Mouse (Mus musculus): ENCODE results near the gene C1qtnf2. TPM values are rescaled to one million over a fixed set of nuclear protein-coding genes. Genes with fewer than 3 reads are reported as not detected.

Gene C1qtnf2
- total and polyA plus RNA-seq, 3 experiments = not detected

DNA sequence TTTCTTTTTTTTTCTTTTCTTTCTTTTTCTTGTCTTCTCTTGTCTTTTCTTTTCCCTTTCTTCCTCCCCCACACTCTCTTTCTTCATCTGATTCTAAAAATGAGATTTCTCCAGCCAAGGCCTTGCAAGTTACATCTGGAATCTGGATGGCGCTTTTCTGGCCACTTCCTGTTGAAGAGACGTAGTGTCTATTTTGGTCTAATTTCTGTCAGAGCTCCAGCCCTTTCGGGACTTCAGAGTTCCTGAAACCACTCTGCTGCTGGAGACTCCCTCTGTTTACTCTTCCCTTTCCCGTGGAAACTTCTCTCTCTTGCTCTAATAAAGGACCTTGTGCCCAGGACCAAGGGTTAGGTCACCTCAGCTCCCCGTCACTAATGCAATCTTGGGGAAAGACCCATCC is 4.0 kb upstream of the C1qtnf2 start:
- DNase-seq (ENCODE audit: low read depth, low spot score) = no peak
- no peaks in the 10 kb centered on the region for H3K9me3 ChIP-seq (replicated peaks; ENCODE audit: insufficient read depth, low read length)
- H3K4me3 ChIP-seq (ENCODE audit: control insufficient read depth in 1 of 2, insufficient read depth in 1 of 2, low read depth in 2 of 2, low read length in 2 of 2) = no peak overlapping the region
- no peak overlapping the region for H3K27ac ChIP-seq (ENCODE audit: control insufficient read depth, low read depth, low read length)
- H3K36me3 ChIP-seq (ENCODE audit: control insufficient read depth in 1 of 2, insufficient read depth in 2 of 2, low read length in 2 of 2) = peaks cover 0 to 3% of the 10 kb centered on the region in 2 experiments; a peak in 1 of 4 replicates
- H3K27me3 ChIP-seq (ENCODE audit: control insufficient read depth in 1 of 2, insufficient read depth in 2 of 2, low read length in 2 of 2) = peaks cover 7 to 10% of the 10 kb centered on the region in 2 experiments; a peak in 3 of 4 replicates
- peaks cover 0 to 14% of the 10 kb centered on the region in 2 experiments; a peak in 2 of 4 replicates for H3K4me1 ChIP-seq (ENCODE audit: control insufficient read depth in 1 of 2, insufficient read depth in 2 of 2, low read length in 2 of 2)
- H3K9ac ChIP-seq (ENCODE audit: control insufficient read depth, low read depth, low read length, poor library complexity, severe bottlenecking) = no peak overlapping the region
- no peaks in the 10 kb centered on the region for H3K79me2 ChIP-seq (ENCODE audit: control insufficient read depth, insufficient read depth, low read length, poor library complexity)
- TF ChIP-seq JUND (IDR thresholded peaks at IDR 0.05; ENCODE audit: low read depth, low read length) (no peak), E2F4 (IDR thresholded peaks at IDR 0.05; ENCODE audit: borderline replicate concordance, low read depth, low read length) (no peak), RCOR1 (IDR thresholded peaks at IDR 0.05; ENCODE audit: low read depth, low read length) (no peak), TCF12 (IDR thresholded peaks at IDR 0.05; ENCODE audit: low read depth, low read length) (no peak), SIN3A (IDR thresholded peaks at IDR 0.05; ENCODE audit: low read length) (no peak)

GRCm38 (mm10) chr11:43470881-43471820 is 2.9 kb upstream of the C1qtnf2 start:
- peaks cover 0 to 14% of the 10 kb centered on the region in 2 experiments; a peak in 2 of 4 replicates for H3K4me1 ChIP-seq (ENCODE audit: control insufficient read depth in 1 of 2, insufficient read depth in 2 of 2, low read length in 2 of 2)
- TF ChIP-seq RCOR1 (IDR thresholded peaks at IDR 0.05; ENCODE audit: low read depth, low read length) = no peak
- no peak overlapping the region for H3K4me3 ChIP-seq (ENCODE audit: control insufficient read depth in 1 of 2, insufficient read depth in 1 of 2, low read depth in 2 of 2, low read length in 2 of 2)
- H3K27me3 ChIP-seq (ENCODE audit: control insufficient read depth in 1 of 2, insufficient read depth in 2 of 2, low read length in 2 of 2) = peaks cover 5 to 10% of the 10 kb centered on the region in 2 experiments; a peak in 3 of 4 replicates
- H3K36me3 ChIP-seq (ENCODE audit: control insufficient read depth in 1 of 2, insufficient read depth in 2 of 2, low read length in 2 of 2) = peaks cover 0 to 3% of the 10 kb centered on the region in 2 experiments; a peak in 1 of 4 replicates
- no peak overlapping the region for H3K27ac ChIP-seq (ENCODE audit: control insufficient read depth, low read depth, low read length)
- DNase-seq (ENCODE audit: low read depth, low spot score) = no peak
- H3K9ac ChIP-seq (ENCODE audit: control insufficient read depth, low read depth, low read length, poor library complexity, severe bottlenecking) = no peak overlapping the region
- H3K9me3 ChIP-seq (replicated peaks; ENCODE audit: insufficient read depth, low read length) = no peaks in the 10 kb centered on the region
- no peaks in the 10 kb centered on the region for H3K79me2 ChIP-seq (ENCODE audit: control insufficient read depth, insufficient read depth, low read length, poor library complexity)

DNA sequence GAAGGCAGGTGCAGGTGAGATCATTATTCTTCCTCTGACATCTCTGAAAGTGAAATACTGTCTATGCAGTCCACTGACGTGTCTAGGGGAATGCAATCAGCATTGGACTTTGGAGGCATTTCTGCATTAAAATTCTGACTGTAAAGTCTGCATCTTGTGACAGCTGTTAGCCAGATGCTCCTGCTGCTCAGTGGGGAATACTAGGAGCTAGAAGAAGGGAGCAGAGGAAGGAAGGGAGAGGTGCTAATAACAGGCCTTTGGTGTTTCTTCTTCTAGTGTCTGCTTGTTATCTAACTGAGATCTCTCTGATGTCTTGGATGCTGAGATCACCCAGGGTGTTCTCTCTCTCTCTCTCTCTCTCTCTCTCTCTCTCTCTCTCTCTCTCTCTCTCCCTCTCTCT is 961 bp upstream of the C1qtnf2 start:
- TF ChIP-seq TCF12 (IDR thresholded peaks at IDR 0.05; ENCODE audit: low read depth, low read length) (no peak), MAZ (IDR thresholded peaks at IDR 0.05; ENCODE audit: low read depth, low read length) (no peak), ZMIZ1 (IDR thresholded peaks at IDR 0.05; ENCODE audit: low read depth, low read length) (no peak), MAFK (IDR thresholded peaks at IDR 0.05; ENCODE audit: borderline replicate concordance, low read depth, low read length) (no peak), ELF1 (IDR thresholded peaks at IDR 0.05; ENCODE audit: low read depth, low read length) (no peak), RCOR1 (IDR thresholded peaks at IDR 0.05; ENCODE audit: low read depth, low read length) (no peak), MAX (IDR thresholded peaks at IDR 0.05; ENCODE audit: low read length) (no peak), E2F4 (IDR thresholded peaks at IDR 0.05; ENCODE audit: borderline replicate concordance, low read depth, low read length) (no peak), POLR2AphosphoS2 (IDR thresholded peaks at IDR 0.05; ENCODE audit: low read length) (no peak), MYC (IDR thresholded peaks at IDR 0.05; ENCODE audit: low read depth, low read length) (no peak), HCFC1 (IDR thresholded peaks at IDR 0.05; ENCODE audit: low read depth, low read length) (no peak), NELFE (IDR thresholded peaks at IDR 0.05; ENCODE audit: low read depth, low read length) (no peak), TAL1 (IDR thresholded peaks at IDR 0.05; ENCODE audit: low read length) (no peak), EP300 (IDR thresholded peaks at IDR 0.05; ENCODE audit: low read depth in 1 of 2, low read length in 2 of 2) (no peak), JUND (IDR thresholded peaks at IDR 0.05; ENCODE audit: low read depth, low read length) (no peak), SIN3A (IDR thresholded peaks at IDR 0.05; ENCODE audit: low read length) (no peak)
- no peak overlapping the region for H3K27ac ChIP-seq (ENCODE audit: control insufficient read depth, low read depth, low read length)
- H3K36me3 ChIP-seq (ENCODE audit: control insufficient read depth in 1 of 2, insufficient read depth in 2 of 2, low read length in 2 of 2) = peaks cover 0 to 3% of the 10 kb centered on the region in 2 experiments; a peak in 1 of 4 replicates
- H3K4me3 ChIP-seq (ENCODE audit: control insufficient read depth in 1 of 2, insufficient read depth in 1 of 2, low read depth in 2 of 2, low read length in 2 of 2) = no peak overlapping the region
- H3K4me1 ChIP-seq (ENCODE audit: control insufficient read depth in 1 of 2, insufficient read depth in 2 of 2, low read length in 2 of 2) = peaks cover 0 to 14% of the 10 kb centered on the region in 2 experiments; a peak in 2 of 4 replicates
- DNase-seq (ENCODE audit: low read depth, low spot score) = no peak
- no peaks in the 10 kb centered on the region for H3K79me2 ChIP-seq (ENCODE audit: control insufficient read depth, insufficient read depth, low read length, poor library complexity)
- H3K9me3 ChIP-seq (replicated peaks; ENCODE audit: insufficient read depth, low read length) = no peaks in the 10 kb centered on the region
- H3K27me3 ChIP-seq (ENCODE audit: control insufficient read depth in 1 of 2, insufficient read depth in 2 of 2, low read length in 2 of 2) = peaks cover 2 to 3% of the 10 kb centered on the region in 2 experiments; a peak in 1 of 4 replicates
- no peak overlapping the region for H3K9ac ChIP-seq (ENCODE audit: control insufficient read depth, low read depth, low read length, poor library complexity, severe bottlenecking)

Measured in MEL (cell line).